Mouse (Mus musculus) c-Kit-positive CD71-negative TER-119-negative erythroid progenitor cells, embryonic 14.5 days (primary cell): ENCODE measurements at regions not wholly inside any gene's neighbourhood (a gene's known extent, or its start where the extent isn't known, plus 50 kb on each side); places are given as distances from the start of the nearest gene placed in this dataset.
A peak's percentile ranks its signal among the peaks of the same experiment; 100 is the strongest.

ENCODE experiments used
- DNase-seq: peaks from one replicate; pipeline ENCODE4 v3.0.0-alpha.2; 2013; ENCODE audit warnings: low read depth

GRCm38 (mm10) chr8:112933815-112934214, 364.0 kb downstream of the Cntnap4 start:
- DNase-seq: no peak

- no peak for DNase-seq
These were observed 365.6 kb downstream of the Cntnap4 start for GRCm38 (mm10) chr8:112935411-112935810.

- no peak for DNase-seq
These were observed 366.3 kb downstream of the Cntnap4 start for GRCm38 (mm10) chr8:112935897-112936719.

DNA sequence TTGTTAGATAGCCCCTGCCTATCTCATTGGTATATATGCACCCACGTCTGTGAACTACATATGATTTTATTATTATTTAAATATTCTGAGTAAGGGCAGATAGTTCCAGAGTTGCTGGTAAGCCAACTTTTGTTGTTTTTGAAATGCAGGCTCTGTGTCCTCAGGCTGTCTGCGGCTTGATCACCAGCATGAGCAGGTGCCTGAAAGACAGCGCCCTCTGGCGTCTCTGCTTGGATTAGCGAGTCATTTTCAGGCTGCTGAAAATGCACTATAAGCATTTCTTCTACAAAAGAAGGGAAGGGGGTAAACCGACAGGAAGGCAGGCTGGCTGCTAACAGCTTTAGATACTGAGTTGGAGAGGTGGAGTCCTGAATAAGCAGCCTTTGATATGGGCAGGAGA, 402.6 kb downstream of the Cntnap4 start:
- peak; percentile 12 for DNase-seq

DNA sequence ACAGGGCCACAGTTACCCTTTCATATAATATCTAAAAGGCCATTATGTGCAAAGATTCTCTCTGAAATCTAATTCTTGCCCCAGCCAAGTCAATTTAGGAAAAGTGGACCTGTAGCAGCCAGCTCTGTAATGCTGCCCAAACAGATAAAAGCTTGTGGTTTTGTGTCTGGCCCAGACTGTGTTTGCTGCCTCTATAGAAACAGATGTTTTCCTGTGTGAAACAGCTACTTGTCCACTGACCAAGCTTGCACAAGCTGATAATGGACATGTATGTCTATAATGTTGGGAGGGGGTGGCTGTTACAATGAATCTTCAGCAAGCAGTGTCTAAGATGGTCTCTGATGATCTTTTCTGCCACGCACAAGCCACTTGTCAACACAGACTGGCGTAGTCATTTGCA, 405.9 kb downstream of the Cntnap4 start:
- DNase-seq: no peak

GRCm38 (mm10) chr8:112976312-112976711, 406.5 kb downstream of the Cntnap4 start:
- DNase-seq: no peak

GRCm38 (mm10) chr8:112993781-112994180, 423.9 kb downstream of the Cntnap4 start:
- no peak for DNase-seq

DNA sequence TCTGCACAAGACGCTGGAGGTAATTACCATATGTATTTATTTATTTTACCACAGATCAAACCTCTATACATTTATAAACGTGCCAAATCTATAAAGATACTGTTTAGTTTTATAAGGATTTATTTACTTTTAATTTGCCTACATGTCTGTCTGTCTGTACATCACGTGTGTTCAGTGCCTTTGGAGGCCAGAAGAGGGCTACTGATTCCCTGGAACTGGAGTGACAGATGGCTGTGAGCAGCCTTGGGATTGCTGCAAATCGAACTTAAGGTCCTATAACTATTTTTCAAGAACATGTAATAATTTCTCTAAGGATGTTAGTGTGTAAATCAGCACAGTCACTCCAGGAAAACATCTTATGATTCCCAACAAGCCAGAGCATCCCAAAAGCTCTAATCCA, 437.5 kb downstream of the Cntnap4 start:
- no peak for DNase-seq

GRCm38 (mm10) chr8:113028880-113029279, 459.0 kb downstream of the Cntnap4 start:
- DNase-seq: no peak

GRCm38 (mm10) chr8:113051770-113052473, 482.1 kb downstream of the Cntnap4 start:
- no peak for DNase-seq

- no peak for DNase-seq
These were observed 495.7 kb downstream of the Cntnap4 start for GRCm38 (mm10) chr8:113065246-113066169.

DNA sequence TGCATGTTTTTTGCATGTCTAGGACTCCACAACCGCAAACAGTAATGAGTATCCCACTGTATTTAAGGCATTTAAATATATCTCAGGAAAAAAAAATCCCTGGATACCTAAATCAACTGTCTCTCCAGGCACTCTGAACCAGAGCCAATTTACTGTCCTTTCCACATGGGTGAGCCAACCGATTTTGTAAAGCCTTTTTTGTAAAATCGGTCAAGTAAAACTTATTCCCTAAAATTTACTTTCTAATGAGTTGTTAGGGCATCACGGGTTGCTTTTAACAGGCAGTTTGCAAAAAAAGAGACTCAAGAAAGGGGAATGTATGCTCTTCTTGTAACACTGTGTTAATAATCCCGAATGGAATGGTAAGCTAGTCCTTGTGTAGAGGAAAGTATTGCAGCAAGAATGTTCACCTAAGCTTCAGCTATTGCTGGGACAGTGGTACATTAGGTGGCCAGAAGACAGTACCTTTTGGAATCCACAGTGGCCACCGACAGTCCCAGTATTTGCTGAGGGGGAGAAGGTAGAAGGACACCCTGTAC, 496.4 kb downstream of the Cntnap4 start:
- no peak for DNase-seq

GRCm38 (mm10) chr8:113083976-113084375, 514.1 kb downstream of the Cntnap4 start:
- DNase-seq: no peak

GRCm38 (mm10) chr8:113087586-113087985, 517.7 kb downstream of the Cntnap4 start:
- no peak for DNase-seq

DNA sequence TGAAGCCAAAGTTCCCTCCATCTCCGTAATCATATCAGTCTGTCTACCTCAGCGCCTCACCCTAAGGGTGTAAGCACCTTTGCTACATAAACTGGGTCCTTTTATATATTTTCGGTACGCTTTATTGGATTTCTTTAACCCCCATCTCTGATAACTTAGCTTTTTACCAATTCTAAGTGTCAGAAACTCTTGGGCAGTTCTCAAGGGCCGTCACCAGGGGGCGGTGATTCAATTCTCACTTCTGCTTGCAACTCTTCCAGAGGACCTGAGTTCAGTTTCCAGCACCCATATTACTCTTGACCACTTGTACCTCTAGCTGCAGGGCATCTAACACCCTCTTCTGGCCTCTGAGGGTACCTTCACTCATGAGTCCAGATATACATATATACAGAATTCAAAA, 523.7 kb upstream of the Mon1b start:
- DNase-seq: peak; percentile 1

DNA sequence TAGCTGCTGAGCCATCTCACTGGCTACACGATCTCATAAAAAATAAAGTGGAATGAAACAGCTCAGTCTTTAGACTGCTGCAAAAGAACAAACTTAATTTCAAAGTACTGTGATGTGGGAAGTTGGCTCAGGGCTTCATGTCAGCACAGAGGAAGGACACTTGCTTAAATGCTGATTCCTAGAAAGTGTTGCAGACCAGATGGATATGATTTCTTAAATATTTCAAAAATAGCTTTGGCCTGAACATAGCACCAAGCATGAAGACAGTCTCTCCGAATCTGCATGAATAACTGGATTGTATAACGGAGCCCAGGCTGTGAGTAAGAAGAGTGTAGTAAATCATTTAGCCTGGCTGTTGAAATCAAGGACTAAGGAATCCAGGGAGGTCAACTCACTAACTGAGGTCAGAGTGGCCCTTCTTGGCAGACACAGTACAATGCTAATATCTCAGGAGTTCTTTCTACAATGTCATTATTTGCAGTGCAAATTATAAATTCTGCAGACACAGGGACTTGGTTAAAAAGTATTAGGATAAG, 521.2 kb upstream of the Mon1b start:
- no peak for DNase-seq

- no peak for DNase-seq
These were observed 518.1 kb upstream of the Mon1b start for GRCm38 (mm10) chr8:113117241-113117640.

GRCm38 (mm10) chr8:113125586-113125985, 509.8 kb upstream of the Mon1b start:
- no peak for DNase-seq

- no peak for DNase-seq
These were observed 498.0 kb upstream of the Mon1b start for GRCm38 (mm10) chr8:113137361-113137760.

DNA sequence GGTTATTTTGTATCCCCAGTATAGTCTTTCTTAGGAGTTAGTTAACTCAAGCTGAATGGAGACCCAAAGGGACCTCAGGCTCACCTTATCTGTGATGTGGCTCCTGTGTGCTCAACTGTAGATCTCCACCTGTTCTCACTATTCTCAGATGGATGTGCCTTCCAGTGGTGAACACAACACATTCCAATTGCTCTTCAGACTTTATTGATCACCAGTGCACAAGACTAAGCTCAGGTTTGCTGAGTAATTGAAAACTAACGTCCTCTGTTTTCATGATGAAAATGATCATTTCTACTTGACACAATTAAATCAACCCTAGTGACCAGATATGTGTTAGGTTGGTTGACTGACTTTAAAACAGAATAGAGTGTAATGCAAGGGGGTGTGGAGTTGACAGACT, 495.4 kb upstream of the Mon1b start:
- DNase-seq: no peak

- DNase-seq: no peak
These were observed 494.3 kb upstream of the Mon1b start for GRCm38 (mm10) chr8:113141131-113141530.

GRCm38 (mm10) chr8:113176591-113176990, 458.8 kb upstream of the Mon1b start:
- DNase-seq: no peak
